Mouse (Mus musculus): ENCODE measurements around the gene Znrd1as. TPM values are rescaled to one million over a fixed set of nuclear protein-coding genes. Genes with fewer than 3 reads are reported as not detected.

The Znrd1as gene
- total RNA-seq, 2 experiments from 2014 or later, result 4.3 to 4.6 TPM

- peak in 1 of 2 experiments; percentile 61 for DNase-seq (ENCODE audit: low spot score in 2 of 2)
- intact Hi-C loops (cut with DNase I), result no loop called here
These were observed 11.2 kb upstream of the Znrd1as start for GRCm38 (mm10) chr17:36947051-36947819.

GRCm38 (mm10) chr17:36948286-36948685, 10.1 kb upstream of the Znrd1as start:
- intact Hi-C loops (cut with DNase I), result no loop called here
- DNase-seq (ENCODE audit: low spot score in 2 of 2), result no peak

DNA sequence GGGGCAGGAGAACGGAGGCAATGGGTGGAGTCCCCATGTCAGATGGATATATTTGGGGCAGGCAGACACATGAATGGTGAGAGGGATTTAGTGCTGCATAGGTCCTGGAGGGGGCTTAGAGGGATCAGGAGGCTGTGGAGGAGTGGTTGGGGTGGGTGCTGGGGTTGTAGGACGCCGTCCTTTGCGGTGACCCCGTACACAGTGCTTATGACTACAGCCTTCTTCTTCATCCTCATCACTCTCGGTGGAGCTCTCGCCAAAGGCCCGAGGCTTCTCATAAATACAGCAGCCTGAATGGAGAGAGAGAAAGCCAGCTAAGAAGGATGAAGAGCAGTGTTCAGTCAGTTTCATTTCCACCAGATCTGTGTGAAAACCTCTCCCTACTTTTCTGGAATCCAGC, 9.1 kb upstream of the Znrd1as start:
- intact Hi-C loops (cut with DNase I), result no loop called here
- no peak for DNase-seq (ENCODE audit: low spot score in 2 of 2)

DNA sequence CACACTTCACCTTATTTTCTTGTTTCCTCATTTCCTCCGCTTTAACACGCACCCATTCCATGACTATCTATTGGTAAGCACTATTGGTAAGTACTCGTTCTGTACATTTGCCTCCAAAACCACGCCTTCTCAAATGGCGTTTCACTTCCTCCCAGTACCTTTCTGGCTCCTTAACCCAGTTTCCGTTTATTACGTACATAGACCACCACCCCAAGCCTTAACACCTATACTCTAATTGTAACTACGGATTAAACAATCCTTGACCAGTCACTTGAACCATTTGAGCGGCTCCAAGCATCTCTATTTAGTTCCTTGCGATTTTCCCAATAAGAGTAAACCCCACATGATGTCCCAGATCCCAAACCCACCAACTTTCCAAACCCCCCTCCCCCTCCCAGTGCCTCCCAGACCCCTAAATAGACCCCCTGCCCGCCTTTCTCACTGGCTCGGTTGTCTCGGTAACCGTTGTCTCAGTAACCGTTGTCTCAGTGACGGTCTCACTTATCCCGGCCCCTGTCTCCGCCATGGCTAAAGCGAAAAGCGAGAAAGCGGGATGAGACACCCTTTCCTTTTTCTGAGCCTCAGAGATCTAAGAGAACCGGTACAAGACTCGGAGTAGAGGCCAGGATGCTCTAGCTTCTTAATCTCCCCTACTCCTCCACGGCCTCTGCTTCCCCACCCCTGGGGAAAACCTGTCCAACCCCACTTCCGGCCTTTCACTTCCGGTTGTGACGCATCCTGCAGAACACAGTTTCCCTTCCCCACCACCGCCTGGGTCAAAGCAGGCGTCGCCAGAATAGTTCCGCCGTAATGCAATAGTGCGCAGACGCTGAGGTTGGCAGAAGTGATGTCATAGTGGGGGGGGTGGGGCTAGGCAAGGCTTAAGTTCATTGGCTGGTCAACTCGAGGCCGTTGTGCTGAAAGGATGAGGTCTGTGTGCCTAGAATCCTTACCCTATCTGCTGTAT, 7.1 kb upstream of the Znrd1as start, which contains the start of gene Ppp1r11:
Gene Ppp1r11, minus strand, starts transcription at position 761 of the 967 bp plus-strand sequence.
- intact Hi-C loops (cut with DNase I), result no loop called here
- DNase-seq (ENCODE audit: low spot score in 2 of 2), result peak; percentile 95 to 98

DNA sequence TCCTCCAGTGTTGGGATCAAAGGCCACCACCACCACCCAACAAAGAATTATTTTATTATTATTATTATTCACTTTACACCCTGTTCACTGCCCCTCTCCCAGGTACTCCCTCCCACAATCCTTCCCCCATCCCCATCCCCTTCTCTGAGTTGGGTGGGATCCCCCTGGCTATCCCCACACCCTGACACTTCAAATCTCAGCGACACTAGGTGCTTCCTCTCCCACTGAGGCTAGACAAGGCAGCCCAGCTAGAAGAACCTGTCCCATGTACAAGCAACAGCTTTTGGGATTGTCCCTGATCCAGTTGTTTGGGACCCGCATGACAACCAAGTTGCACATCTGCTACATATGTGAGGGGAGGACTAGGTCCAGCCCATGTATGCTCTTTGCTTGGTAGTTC, 5.8 kb upstream of the Znrd1as start:
- DNase-seq (ENCODE audit: low spot score in 2 of 2), result no peak
- intact Hi-C loops (cut with DNase I), result no loop called here

DNA sequence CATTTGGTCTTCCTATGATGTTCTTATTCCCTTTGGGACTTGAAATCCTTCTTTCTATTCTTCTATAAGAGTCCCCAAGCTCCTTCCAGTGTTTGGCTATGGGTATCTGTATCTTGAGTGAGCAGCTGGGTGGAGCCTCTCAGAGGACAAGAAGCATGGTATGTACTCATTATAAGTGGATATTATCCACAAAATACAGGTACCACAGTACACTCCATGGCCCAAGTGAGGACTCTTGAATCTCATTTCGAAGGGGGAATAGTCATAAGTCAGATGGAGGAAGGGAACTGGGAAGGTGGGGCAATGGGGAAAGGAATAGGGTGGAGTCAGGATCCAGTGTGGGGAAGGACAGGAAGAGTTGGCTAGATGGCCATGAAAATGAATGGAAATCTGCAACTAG, 5.3 kb upstream of the Znrd1as start:
- intact Hi-C loops (cut with DNase I), result no loop called here
- DNase-seq (ENCODE audit: low spot score in 2 of 2), result no peak

GRCm38 (mm10) chr17:36958884-36959283, 492 bp downstream of the Znrd1as start:
- no peak for DNase-seq (ENCODE audit: low spot score in 2 of 2)
- intact Hi-C loops (cut with DNase I), result loop anchor here (5.0 kb wide), 1 partner anchor 88 kb away; the partner anchor contains the start of gene Gabbr1

DNA sequence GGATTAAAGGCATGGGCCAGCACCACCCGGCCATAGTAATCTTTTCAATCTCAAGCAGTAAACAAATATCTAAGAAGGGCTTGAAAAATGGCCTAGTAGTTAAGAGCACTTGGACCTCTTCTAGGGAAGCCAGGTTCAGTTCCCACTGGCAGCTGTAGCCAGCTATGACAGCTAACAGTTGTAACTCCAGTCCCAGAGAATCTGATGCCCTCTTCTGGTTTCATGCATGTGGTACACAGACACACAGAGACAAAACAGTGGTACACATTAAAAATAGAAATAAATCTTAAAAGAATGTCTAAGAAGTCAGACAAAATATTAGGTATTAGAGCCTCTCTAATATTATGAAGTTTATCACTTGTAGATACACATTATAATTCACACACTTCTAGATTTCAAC, 2.7 kb downstream of the Znrd1as start:
- no peak for DNase-seq (ENCODE audit: low spot score in 2 of 2)
- intact Hi-C loops (cut with DNase I), result no loop called here

- DNase-seq (ENCODE audit: low spot score in 2 of 2), result no peak
- intact Hi-C loops (cut with DNase I), result no loop called here
These were observed 8.5 kb downstream of the Znrd1as start for GRCm38 (mm10) chr17:36966875-36967274.

DNA sequence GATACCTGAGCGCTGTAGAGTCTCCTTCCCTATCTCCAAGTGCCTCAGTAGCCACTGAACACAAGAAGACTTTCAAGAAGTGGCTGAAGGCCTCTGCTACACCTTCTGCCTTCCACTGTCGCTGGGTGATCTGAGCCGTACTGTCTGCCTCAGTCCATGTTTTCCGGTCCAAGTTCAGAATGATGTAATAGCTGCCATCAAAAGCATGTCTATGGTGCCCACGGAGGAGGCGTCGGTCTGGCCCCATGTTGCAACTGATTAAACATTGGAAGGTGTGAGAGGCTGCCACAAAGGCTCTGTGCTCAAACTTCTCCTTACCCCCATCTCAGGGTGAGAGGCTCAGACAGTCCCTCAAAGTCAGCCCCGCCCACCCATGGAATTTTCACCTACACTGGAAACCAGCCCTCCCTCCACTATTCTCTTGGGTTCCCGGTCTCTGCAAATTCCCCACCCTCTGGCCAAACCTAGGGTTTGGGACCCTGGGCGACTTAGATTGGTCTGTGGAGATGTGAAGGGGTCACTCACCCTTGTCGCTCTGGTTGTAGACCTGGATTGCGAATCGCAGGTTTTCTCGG, 12.0 kb downstream of the Znrd1as start:
- no peak for DNase-seq (ENCODE audit: low spot score in 2 of 2)
- intact Hi-C loops (cut with DNase I), result no loop called here

- intact Hi-C loops (cut with DNase I), result no loop called here
- no peak for DNase-seq (ENCODE audit: low spot score in 2 of 2)
These were observed 12.9 kb downstream of the Znrd1as start for GRCm38 (mm10) chr17:36971172-36971850.

DNA sequence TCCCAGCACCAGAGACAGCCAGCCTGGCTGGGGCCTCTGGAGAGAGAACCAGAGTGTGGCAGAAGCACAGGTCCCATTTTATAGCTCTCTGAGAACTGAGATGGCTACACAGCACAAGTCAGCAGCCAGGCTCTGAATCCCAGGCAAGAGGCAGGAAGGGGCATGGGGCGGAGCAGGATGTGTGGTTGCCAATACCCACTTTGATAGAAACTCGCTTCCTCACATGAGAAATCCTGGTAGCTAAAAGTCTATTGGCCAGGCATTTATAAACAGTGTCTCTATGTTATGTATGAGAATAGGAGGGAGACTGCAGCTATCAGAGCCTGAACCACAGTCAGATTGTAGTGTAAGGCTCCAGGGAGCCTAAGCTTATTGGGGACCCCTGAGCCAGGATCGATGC, 14.4 kb downstream of the Znrd1as start:
- no peak for DNase-seq (ENCODE audit: low spot score in 2 of 2)
- intact Hi-C loops (cut with DNase I), result no loop called here

- intact Hi-C loops (cut with DNase I), result no loop called here
- DNase-seq (ENCODE audit: low spot score in 2 of 2), result no peak
These were observed 14.9 kb downstream of the Znrd1as start for GRCm38 (mm10) chr17:36973271-36973787.

DNA sequence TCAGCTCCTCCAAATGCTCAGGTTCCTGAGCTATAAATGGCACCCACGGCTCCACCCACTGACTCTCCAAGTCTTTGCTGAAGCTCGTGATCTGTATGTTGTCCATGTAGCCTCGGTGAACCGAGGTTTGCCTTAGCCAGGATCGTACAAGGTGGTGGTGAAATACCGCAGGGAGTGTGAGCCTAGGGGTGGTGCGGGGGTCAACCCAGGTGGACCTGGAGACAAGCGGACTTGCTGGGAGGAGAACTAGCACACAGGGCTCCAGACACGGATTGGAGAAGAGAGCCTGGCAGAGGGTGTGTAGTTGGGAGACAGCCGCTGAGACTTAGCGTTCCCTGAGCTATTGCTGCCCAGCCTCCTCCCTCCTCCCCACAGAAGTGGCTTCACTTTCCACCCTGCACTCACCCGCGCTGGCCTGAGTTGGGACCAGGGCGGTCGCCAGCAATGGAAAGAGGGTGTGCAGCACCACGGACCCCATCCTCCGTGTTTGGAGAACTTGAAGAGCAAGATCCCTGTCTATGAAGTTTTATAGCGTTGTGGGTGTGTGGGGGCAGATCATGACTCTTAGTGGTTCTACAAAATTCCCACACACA, 22.9 kb downstream of the Znrd1as start, which contains the start of gene 2410137M14Rik:
Gene 2410137M14Rik, minus strand, starts transcription at position 17 of the 593 bp plus-strand sequence.
- DNase-seq (ENCODE audit: low spot score in 2 of 2), result peak; percentile 19 to 30

GRCm38 (mm10) chr17:36981845-36982244, 23.5 kb downstream of the Znrd1as start:
- intact Hi-C loops (cut with DNase I), result no loop called here

More for the DNA sequence above, 22.9 kb downstream of the Znrd1as start, which contains the start of gene 2410137M14Rik:
- intact Hi-C loops (cut with DNase I), result no loop called here

GRCm38 (mm10) chr17:36982253-36983155, 24.1 kb downstream of the Znrd1as start:
- DNase-seq (ENCODE audit: low spot score in 2 of 2), result no peak
- intact Hi-C loops (cut with DNase I), result no loop called here

More at GRCm38 (mm10) chr17:36981845-36982244, 23.5 kb downstream of the Znrd1as start:
- no peak for DNase-seq (ENCODE audit: low spot score in 2 of 2)

DNA sequence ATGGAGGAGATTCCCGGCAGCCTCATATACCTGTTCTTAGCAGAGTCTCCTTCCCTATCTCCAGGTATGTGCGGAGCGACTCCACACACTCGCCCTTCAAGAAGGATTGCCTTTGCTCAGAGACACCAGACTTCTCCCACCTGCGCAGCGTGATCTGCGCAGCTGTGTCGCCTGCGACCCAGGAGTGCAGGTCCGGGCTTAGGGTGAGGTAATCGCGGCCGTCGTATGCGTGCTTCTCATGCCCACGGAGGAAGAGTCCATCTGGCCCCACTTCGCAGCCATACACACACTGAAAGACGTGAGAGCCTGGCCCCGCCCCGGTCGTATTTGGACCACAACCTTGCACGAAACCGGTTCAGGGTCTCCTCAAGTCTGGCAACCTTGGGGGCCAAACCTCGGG, 30.1 kb downstream of the Znrd1as start:
- intact Hi-C loops (cut with DNase I), result no loop called here
- no peak for DNase-seq (ENCODE audit: low spot score in 2 of 2)

DNA sequence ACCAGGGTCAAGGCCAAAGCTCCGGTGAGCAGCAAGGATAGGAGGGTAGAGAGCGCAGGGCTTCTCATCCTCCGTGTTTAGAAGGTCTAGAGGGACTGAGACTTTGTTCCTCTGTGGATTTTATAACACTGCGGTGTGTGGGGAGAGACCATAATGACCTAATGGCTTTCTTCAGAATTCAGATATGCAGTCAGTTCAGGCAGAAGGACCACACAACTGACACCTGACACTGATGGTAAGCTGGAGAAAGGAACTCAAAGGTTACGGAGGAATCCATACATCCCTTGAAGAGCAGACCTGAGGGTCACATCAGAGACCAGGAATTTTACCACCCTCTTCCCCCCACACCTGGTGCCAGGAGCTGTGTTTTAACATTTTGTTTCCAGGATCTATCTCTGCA, 31.0 kb downstream of the Znrd1as start, which contains the start of gene H2-M5:
Gene H2-M5, minus strand, starts transcription at position 101 of the 400 bp plus-strand sequence.
- intact Hi-C loops (cut with DNase I), result no loop called here
- DNase-seq (ENCODE audit: low spot score in 2 of 2), result no peak

Measured in left cerebral cortex, postnatal 14 days (tissue).